Mouse (Mus musculus) testis, adult 2 months (tissue): ENCODE measurements around the gene Rapgef2. TPM values are rescaled to one million over a fixed set of nuclear protein-coding genes. Genes with fewer than 3 reads are reported as not detected.

Experiments
- H3K27ac ChIP-seq: fragments of 200-500 bp; 2 replicates; pipeline ENCODE4 v1.5.1; 2012; ENCODE audit warnings: low read depth, low read length; ENCODE audit not compliant: control insufficient read depth, insufficient read depth
- H3K27me3 ChIP-seq: fragments of 200-500 bp; 2 replicates; pipeline ENCODE4 v1.6.1; 2012; ENCODE audit warnings: mild to moderate bottlenecking, low read length, moderate library complexity; ENCODE audit not compliant: control insufficient read depth, insufficient read depth
- H3K36me3 ChIP-seq: fragments of 200-500 bp; 2 replicates; pipeline ENCODE4 v1.6.1; 2012; ENCODE audit warnings: mild to moderate bottlenecking, low read length; ENCODE audit not compliant: control insufficient read depth, insufficient read depth
- H3K4me1 ChIP-seq: fragments of 200-500 bp; 2 replicates; pipeline ENCODE4 v1.6.1; 2012; ENCODE audit warnings: low read length; ENCODE audit not compliant: control insufficient read depth, insufficient read depth
- H3K4me3 ChIP-seq: fragments of 200-500 bp; 2 replicates; pipeline ENCODE4 v1.5.1; 2012; ENCODE audit warnings: low read depth, mild to moderate bottlenecking, low read length, moderate library complexity, mixed read lengths; ENCODE audit not compliant: control insufficient read depth
- CTCF ChIP-seq: fragments of 200-500 bp; IDR thresholded peaks from 2 replicates; pipeline ENCODE4 v1.5.1; 2012; ENCODE audit warnings: low read depth, mild to moderate bottlenecking, inconsistent platforms, low read length, moderate library complexity; ENCODE audit not compliant: control insufficient read depth, insufficient read depth, insufficient replicate concordance
- POLR2A ChIP-seq: fragments of 200-500 bp; IDR thresholded peaks from 2 replicates; pipeline ENCODE4 v1.6.1; 2012; ENCODE audit warnings: low read depth, mild to moderate bottlenecking, inconsistent platforms, low read length, moderate library complexity; ENCODE audit not compliant: control insufficient read depth
- polyA plus RNA-seq: library from polyadenylated mRNA; depleted of rRNA; stranded (reverse); fragments of >200 nt; gene quantifications from 2 replicates; pipeline ENCODE4 v1.2.3, GENCODE M21; 2012

Gene Rapgef2
- polyA plus RNA-seq, 1 experiment: 1.6 TPM

DNA sequence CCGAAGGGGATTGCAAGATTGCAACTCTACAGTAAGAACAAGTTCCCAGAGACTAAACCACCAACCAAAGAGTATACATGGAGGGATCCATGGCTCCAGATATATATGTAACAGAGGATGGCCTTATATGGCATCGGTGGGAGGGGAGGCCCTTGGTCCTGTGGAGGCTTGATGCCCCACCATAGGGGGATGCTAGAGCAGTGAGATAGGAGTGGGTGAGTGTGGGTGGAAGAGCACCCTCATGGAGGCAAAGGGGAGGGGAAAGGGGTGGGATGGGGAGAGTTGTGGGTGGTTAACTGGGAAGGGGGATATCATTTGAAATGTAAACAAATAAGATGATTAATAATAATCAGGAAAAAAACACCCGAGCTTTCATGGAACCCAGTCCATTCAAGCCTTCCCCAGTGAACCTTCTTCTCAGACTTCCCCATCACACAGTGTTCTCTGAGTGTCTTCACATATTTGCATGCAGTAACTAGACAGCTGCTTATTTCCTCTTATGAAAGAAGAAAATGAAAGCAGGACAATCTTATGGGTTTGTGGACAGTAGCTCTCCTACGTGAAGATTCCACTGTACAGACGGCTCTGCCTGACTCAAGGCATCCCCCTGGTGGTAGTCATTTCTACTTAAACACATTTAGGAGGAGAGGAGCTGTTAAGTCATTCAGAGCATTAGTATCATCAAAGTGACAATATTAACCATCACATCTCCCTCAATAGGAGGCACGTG, 89.4 kb downstream of the Rapgef2 start:
- Histone ChIP-seq H3K27ac (no peak overlapping the region), H3K36me3 (no peaks in the 10 kb centered on the region), H3K4me1 (no peaks in the 10 kb centered on the region), H3K27me3 (no peaks in the 10 kb centered on the region), H3K4me3 (no peak overlapping the region)
- TF ChIP-seq CTCF (no peak), POLR2A (no peak)

DNA sequence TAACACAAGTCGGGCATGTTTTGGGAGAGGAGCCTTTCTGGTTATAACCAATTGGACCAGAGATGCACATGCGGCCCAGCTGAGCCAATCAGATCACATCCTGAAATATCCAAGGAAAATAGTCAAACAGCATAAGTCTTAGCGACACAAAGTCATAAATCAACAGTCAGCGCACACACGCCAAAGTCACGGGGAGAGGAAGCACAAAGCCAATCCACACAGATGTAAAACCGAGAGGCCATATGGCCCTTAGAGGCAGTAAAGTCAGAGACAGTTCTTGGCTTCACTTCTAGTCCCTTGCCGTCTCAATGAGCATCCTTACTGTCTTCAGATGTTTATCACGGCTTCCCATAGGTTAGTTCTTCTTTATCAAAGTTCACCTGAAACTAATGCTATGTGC, 91.0 kb downstream of the Rapgef2 start:
- TF ChIP-seq POLR2A (no peak), CTCF (no peak)
- H3K27me3 ChIP-seq: no peaks in the 10 kb centered on the region

DNA sequence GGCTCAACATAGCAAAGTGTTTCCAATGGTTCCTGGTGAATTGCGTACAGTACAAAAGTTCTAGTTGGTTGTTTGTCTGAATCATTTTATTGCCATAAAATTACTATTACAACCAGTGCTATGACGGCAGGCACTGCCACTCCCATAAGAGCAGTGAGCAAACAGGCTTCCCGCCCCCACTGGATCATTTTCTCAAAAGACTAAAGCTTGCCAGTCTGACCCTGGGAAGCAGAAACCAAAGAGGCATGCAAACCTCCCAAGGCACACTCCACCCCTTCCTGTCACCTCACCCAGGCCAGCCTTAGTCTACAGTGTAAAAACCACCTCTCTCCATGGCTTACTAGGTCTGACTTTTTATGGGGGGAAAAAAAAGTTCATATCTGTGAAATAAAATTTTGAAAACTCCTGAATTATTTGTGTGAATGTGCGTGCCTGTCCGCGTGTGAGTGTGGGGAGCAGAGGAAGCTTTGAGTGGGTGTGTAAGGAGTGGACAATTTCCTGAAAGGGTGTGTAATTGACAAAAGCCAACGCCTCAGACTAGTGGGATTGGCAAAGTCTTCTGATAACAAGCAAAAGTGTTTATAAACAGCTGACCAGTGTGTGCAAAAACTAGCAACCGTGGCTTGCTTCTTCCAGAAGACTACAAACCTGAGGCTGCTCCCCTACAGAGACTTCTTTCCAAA, 92.1 kb downstream of the Rapgef2 start:
- no peak overlapping the region for H3K4me3 ChIP-seq
- no peak for TF ChIP-seq POLR2A
- H3K36me3 ChIP-seq: no peaks in the 10 kb centered on the region
- H3K4me1 ChIP-seq: no peaks in the 10 kb centered on the region
- H3K27me3 ChIP-seq: no peaks in the 10 kb centered on the region
- H3K27ac ChIP-seq: no peak overlapping the region

More for the DNA sequence above, 91.0 kb downstream of the Rapgef2 start:
- H3K27ac ChIP-seq: no peak overlapping the region
- H3K4me1 ChIP-seq: no peaks in the 10 kb centered on the region
- H3K36me3 ChIP-seq: no peaks in the 10 kb centered on the region
- H3K4me3 ChIP-seq: no peak overlapping the region

DNA sequence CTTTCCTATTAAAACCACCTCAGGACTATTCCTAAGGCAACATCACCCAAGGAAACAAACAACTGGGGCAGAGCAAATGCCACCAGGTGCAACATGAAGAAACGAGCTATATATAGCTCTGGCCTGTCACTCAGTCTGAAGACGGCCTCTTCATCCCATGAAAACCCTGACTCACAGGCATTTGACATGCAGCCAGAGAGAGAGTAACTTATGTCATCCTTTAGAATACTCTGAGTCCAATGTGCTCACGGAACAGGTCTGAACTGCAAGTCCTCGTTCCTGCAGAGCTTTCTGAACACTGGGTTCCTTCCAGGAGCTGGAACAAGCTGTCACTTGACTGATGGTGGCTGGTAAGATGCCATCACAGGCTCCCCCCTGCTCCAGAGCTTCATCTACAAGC, 93.3 kb downstream of the Rapgef2 start:
- H3K36me3 ChIP-seq: no peaks in the 10 kb centered on the region
- no peaks in the 10 kb centered on the region for H3K27me3 ChIP-seq
- no peak overlapping the region for H3K27ac ChIP-seq
- TF ChIP-seq CTCF: no peak
- no peak for TF ChIP-seq POLR2A
- H3K4me3 ChIP-seq: no peak overlapping the region
- H3K4me1 ChIP-seq: no peaks in the 10 kb centered on the region

DNA sequence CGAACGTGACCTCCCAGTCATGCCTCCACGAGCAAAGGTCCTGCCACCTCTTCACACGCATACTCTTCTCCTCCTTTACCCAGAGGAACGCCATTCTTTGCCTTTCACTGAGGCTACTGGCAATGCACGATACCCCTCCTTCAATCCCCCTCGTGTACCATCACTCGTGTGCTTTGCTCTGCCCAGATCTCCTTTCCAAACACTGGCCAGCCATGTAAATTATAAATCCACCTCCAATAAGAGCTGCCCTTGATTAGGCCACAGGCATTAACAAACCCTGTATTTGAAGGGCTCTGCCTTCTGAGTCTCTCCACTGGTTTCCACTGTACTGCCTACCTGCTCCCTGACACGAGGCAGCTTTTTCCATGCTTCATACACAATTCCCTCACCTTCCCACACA, 94.3 kb downstream of the Rapgef2 start:
- H3K27ac ChIP-seq: no peak overlapping the region
- H3K27me3 ChIP-seq: no peaks in the 10 kb centered on the region
- H3K4me3 ChIP-seq: no peak overlapping the region
- H3K36me3 ChIP-seq: no peaks in the 10 kb centered on the region
- TF ChIP-seq POLR2A: no peak
- no peak for TF ChIP-seq CTCF
- H3K4me1 ChIP-seq: no peaks in the 10 kb centered on the region

DNA sequence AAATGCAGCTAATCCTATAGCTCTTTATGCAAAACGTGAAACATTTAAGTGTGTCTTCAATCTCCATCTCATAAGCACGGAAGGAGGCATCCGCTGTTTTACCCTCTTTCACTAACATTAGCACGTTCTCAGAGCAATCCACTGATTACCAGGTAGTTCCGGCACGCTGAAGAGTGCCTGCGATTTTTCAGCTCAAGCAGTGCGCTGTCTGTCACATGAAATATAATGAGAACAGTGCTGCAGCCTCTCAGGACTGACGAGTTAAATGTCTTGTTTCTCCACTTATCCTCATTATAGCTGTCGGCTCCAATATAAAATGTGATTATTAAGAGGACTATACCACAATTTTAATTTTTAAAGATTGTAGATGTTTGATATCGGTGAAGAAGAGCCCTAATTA, 94.8 kb downstream of the Rapgef2 start:
- Histone ChIP-seq H3K27ac (no peak overlapping the region), H3K36me3 (no peaks in the 10 kb centered on the region), H3K27me3 (no peaks in the 10 kb centered on the region), H3K4me1 (no peaks in the 10 kb centered on the region), H3K4me3 (no peak overlapping the region)
- TF ChIP-seq CTCF: no peak
- TF ChIP-seq POLR2A: no peak

DNA sequence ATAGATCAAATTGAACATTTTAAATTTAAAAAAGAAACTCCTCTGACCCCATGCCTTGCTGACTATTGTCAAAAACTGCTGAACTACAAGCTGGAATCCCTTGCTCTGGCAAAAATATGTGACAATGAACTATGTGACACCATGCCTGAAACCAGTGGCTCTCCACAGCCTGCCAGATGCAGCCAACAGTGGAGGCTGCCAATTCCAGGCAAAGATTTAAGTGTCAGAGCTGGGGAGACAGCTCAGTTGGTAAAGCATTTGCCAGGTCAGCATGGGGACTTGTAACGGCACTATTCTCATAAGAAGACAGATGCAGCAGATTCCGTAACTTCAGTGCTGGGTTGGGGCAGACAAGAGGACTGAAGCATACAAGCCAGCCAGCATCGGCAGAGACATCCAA, 95.9 kb downstream of the Rapgef2 start:
- Histone ChIP-seq H3K27me3 (no peaks in the 10 kb centered on the region), H3K4me1 (no peaks in the 10 kb centered on the region), H3K27ac (no peak overlapping the region), H3K4me3 (no peak overlapping the region), H3K36me3 (no peaks in the 10 kb centered on the region)
- no peak for TF ChIP-seq CTCF
- TF ChIP-seq POLR2A: no peak

DNA sequence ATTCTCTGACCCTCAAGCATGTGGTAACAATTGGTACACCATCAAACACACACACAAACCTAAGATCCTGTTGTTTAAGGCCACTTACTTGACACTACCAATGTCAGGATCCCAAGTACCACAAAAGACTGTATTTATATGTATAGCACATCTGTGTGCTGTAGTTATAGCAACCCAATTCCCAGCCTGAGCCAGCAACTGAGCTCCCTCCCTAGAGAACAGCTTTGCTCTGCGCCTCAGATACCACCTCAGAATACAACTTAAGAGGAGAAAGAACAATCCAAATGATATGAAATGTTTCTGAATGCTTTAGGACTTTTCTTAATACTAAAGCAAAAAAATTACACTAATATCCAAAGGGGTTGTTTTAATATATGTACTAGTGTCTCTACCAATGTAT, 98.4 kb downstream of the Rapgef2 start:
- TF ChIP-seq POLR2A: no peak
- no peak for TF ChIP-seq CTCF

More for the DNA sequence above, 98.4 kb downstream of the Rapgef2 start:
- H3K4me1 ChIP-seq: no peaks in the 10 kb centered on the region
- H3K27ac ChIP-seq: no peak overlapping the region
- H3K4me3 ChIP-seq: no peak overlapping the region
- no peaks in the 10 kb centered on the region for H3K27me3 ChIP-seq
- no peaks in the 10 kb centered on the region for H3K36me3 ChIP-seq
